Mouse (Mus musculus): ENCODE measurements at regions not wholly inside any gene's neighbourhood (a gene's known extent, or its start where the extent isn't known, plus 50 kb on each side); places are given as distances from the start of the nearest gene placed in this dataset.

DNA sequence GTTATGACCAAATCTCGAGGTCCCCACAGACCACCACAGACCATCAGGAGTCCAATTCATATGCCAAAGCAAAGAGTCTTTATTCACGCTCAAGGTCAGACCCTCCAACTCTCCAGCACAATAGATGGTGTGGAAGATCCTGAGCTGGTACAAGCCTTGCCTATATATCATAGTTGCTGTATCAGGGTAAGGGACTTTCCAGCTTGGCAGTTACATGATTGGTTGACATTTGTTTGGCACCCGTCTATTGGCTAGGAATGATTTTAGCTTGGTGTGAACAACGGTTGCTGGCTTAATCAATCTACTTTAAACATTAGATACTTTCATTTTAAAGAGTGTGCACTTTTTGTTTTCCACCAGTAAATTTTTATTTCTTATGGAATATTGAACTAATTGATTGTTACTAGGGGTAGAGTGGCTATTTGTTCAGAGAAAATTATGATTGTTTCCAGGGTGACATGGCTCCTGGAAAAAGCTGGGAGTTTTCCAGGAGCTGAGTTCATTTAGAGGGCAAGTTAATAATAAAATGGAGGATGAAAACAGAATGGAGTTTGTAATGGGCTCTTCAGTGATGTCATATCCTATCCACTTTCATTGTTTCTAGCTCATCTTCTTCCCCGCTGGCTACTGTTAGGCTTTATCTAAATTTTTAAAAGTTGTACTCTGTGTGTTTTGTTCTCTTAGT, 403.7 kb downstream of the Prim2 start:
- no peak for TF ChIP-seq POLR2A (IDR thresholded peaks at IDR 0.05; ENCODE audit: control insufficient read depth, low read depth, low read length)
- no peak for TF ChIP-seq CTCF (IDR thresholded peaks at IDR 0.05; ENCODE audit: control insufficient read depth, insufficient read depth, insufficient replicate concordance, low read depth, low read length)
